Mouse (Mus musculus): ENCODE results near the gene Rad52.

Rad52 gene

GRCm38 (mm10) chr6:119902204-119903080, at the start of gene Rad52:
Gene Rad52 (plus strand): TSS chr6:119902698.
- peak; percentile 88 for DNase-seq (ENCODE audit: low read depth, low spot score)

GRCm38 (mm10) chr6:119854156-119854555, 48.3 kb upstream of the Rad52 start:
- DNase-seq (ENCODE audit: low read depth, low spot score): no peak

GRCm38 (mm10) chr6:119855471-119855870, 47.0 kb upstream of the Rad52 start:
- DNase-seq (ENCODE audit: low read depth, low spot score): no peak

GRCm38 (mm10) chr6:119860236-119860635, 42.3 kb upstream of the Rad52 start:
- no peak for DNase-seq (ENCODE audit: low read depth, low spot score)

GRCm38 (mm10) chr6:119861519-119861918, 41.0 kb upstream of the Rad52 start:
- DNase-seq (ENCODE audit: low read depth, low spot score): no peak

- peak; percentile 41 for DNase-seq (ENCODE audit: low read depth, low spot score)
Observed at GRCm38 (mm10) chr6:119864341-119865034, 38.0 kb upstream of the Rad52 start.

GRCm38 (mm10) chr6:119883151-119883550, 19.3 kb upstream of the Rad52 start:
- DNase-seq (ENCODE audit: low read depth, low spot score): peak; percentile 9

- DNase-seq (ENCODE audit: low read depth, low spot score): no peak
Observed at GRCm38 (mm10) chr6:119892711-119893110, 9.8 kb upstream of the Rad52 start.

GRCm38 (mm10) chr6:119903081-119903789, 737 bp downstream of the Rad52 start:
- no peak for DNase-seq (ENCODE audit: low read depth, low spot score)

GRCm38 (mm10) chr6:119905461-119905860, 3.0 kb downstream of the Rad52 start:
- DNase-seq (ENCODE audit: low read depth, low spot score): no peak

GRCm38 (mm10) chr6:119912046-119912445, 9.5 kb downstream of the Rad52 start:
- no peak for DNase-seq (ENCODE audit: low read depth, low spot score)

GRCm38 (mm10) chr6:119915710-119916109, 13.2 kb downstream of the Rad52 start:
- DNase-seq (ENCODE audit: low read depth, low spot score): no peak

GRCm38 (mm10) chr6:119918561-119919181, 16.2 kb downstream of the Rad52 start:
- no peak for DNase-seq (ENCODE audit: low read depth, low spot score)

GRCm38 (mm10) chr6:119922136-119922535, 19.6 kb downstream of the Rad52 start:
- DNase-seq (ENCODE audit: low read depth, low spot score): no peak

GRCm38 (mm10) chr6:119922544-119922943, 20.0 kb downstream of the Rad52 start:
- no peak for DNase-seq (ENCODE audit: low read depth, low spot score)

GRCm38 (mm10) chr6:119924235-119925005, 21.9 kb downstream of the Rad52 start:
- peak; percentile 18 for DNase-seq (ENCODE audit: low read depth, low spot score)

Measured in skeletal muscle tissue, adult 2 months (tissue).